In the genomic region with DNA sequence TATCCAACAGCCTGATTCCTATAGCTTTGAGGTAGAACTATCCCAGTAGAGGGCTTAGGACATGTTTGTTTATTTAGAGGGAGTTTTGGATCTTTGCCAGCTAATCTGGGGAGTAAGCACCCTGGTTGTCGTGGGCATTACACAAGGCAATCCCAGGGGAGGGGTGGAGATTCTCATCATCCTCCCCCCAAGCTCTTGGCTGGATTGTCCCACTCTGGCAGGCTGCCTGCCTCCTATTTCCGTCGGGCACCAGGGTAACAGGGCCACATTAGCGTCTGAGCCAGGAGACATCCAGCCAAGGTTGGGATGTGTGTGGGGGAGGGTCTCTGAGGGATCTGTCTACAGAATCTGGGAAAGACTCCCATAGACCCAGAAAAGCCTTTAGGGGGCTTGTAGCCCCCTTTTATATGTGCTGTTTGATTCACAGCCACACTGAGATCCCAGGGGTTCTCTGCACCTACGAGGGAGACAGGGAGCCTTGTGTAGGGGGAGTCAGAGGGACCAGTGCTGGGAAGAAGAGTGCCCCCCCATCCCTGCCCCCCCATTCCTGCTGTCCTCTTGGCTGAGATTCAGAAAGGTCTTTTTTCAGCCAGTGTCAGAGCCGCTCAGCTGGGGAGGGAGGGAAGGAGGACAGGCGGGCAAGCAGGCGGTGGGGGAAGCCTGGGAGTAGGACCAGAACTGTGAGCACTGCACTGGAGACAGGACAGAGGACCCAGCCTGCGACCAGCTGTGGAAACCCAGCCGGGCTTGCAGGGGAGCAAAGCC, we compare ENCODE assay signal across 8 mouse cellular contexts. TPM values are rescaled to one million over a fixed set of nuclear protein-coding genes. Genes with fewer than 3 reads are reported as not detected.
DNase-seq lines count a peak whose midpoint lies in the region; ATAC-seq and TF ChIP-seq lines count a peak whose summit lies in the region.

No protein-coding gene starts in this region.

- H3K9me3 ChIP-seq in embryonic facial prominence, embryonic 13.5 days = no peaks in the 10 kb centered on the region
- no peaks in the 10 kb centered on the region for H3K9me3 ChIP-seq in heart, embryonic 11.5 days (replicated peaks; ENCODE audit: control insufficient read depth, low read length)
- H3K9me3 ChIP-seq in limb, embryonic 14.5 days (ENCODE audit: control insufficient read depth, low read length) = no peaks in the 10 kb centered on the region
- H3K9me3 ChIP-seq in neural tube, embryonic 12.5 days = no peaks in the 10 kb centered on the region

- H3K27me3 ChIP-seq in embryonic facial prominence, embryonic 13.5 days = no peaks in the 10 kb centered on the region
- 0 out of 2 replicates have a peak, but pooled peaks cover 3% of the 10 kb centered on the region for H3K27me3 ChIP-seq in heart, embryonic 11.5 days (ENCODE audit: control insufficient read depth, insufficient read depth, low read length)
- no peaks in the 10 kb centered on the region for H3K27me3 ChIP-seq in limb, embryonic 14.5 days (ENCODE audit: control insufficient read depth, insufficient read depth, low read length)
- H3K27me3 ChIP-seq in neural tube, embryonic 12.5 days (replicated peaks) = no peaks in the 10 kb centered on the region

- 15% methylated on average over 10 of the region's 10 CpGs for WGBS in embryonic facial prominence, embryonic 13.5 days
- WGBS in heart, embryonic 11.5 days (ENCODE audit: insufficient replicate concordance) = 27% methylated on average over 10 of the region's 10 CpGs
- 22% methylated on average over 10 of the region's 10 CpGs for WGBS in limb, embryonic 14.5 days
- 25% methylated on average over 10 of the region's 10 CpGs for WGBS in neural tube, embryonic 12.5 days

- ATAC-seq in embryonic facial prominence, embryonic 13.5 days (ENCODE audit: insufficient number of reproducible peaks, insufficient read depth, low FRiP score, low TSS enrichment, low read depth) = no peak
- no peak for ATAC-seq in heart, embryonic 11.5 days (replicated peaks; ENCODE audit: insufficient number of reproducible peaks, low FRiP score, low TSS enrichment)
- ATAC-seq in limb, embryonic 14.5 days (ENCODE audit: low FRiP score, low read depth) = 0 out of 2 replicates have a peak, but pooled peaks have one; percentile 34
- ATAC-seq in neural tube, embryonic 12.5 days (ENCODE audit: low FRiP score, low read depth) = peak; percentile 70

- peaks cover 13% of the 10 kb centered on the region for H3K36me3 ChIP-seq in embryonic facial prominence, embryonic 13.5 days
- no peaks in the 10 kb centered on the region for H3K36me3 ChIP-seq in heart, embryonic 11.5 days (ENCODE audit: control insufficient read depth, insufficient read depth, low read length)
- H3K36me3 ChIP-seq in limb, embryonic 14.5 days (ENCODE audit: control insufficient read depth, insufficient read depth, low read length) = peaks cover 16% of the 10 kb centered on the region
- H3K36me3 ChIP-seq in neural tube, embryonic 12.5 days = peaks cover 2% of the 10 kb centered on the region

- peak overlapping the region; percentile 46; the same call in 1 of the 2 replicates for H3K9ac ChIP-seq in embryonic facial prominence, embryonic 13.5 days
- H3K9ac ChIP-seq in heart, embryonic 11.5 days (ENCODE audit: low read depth, low read length) = peak overlapping the region; percentile 50; the same call in 1 of the 2 replicates
- peak overlapping the region; percentile 18; the same call in 1 of the 2 replicates for H3K9ac ChIP-seq in limb, embryonic 14.5 days (ENCODE audit: low read depth, low read length, severe bottlenecking)
- H3K9ac ChIP-seq in neural tube, embryonic 12.5 days = peak overlapping the region; percentile 30

- peaks cover 63% of the 10 kb centered on the region for H3K4me1 ChIP-seq in embryonic facial prominence, embryonic 13.5 days
- peaks cover 71% of the 10 kb centered on the region for H3K4me1 ChIP-seq in heart, embryonic 11.5 days (ENCODE audit: control insufficient read depth, insufficient read depth, low read length)
- peaks cover 50% of the 10 kb centered on the region for H3K4me1 ChIP-seq in limb, embryonic 14.5 days (ENCODE audit: control insufficient read depth, insufficient read depth, low read length)
- peaks cover 57% of the 10 kb centered on the region for H3K4me1 ChIP-seq in neural tube, embryonic 12.5 days

- H3K4me2 ChIP-seq in embryonic facial prominence, embryonic 13.5 days = peak overlapping the region; percentile 30
- H3K4me2 ChIP-seq in heart, embryonic 11.5 days = peak overlapping the region; percentile 37
- peak overlapping the region; percentile 18 for H3K4me2 ChIP-seq in limb, embryonic 14.5 days (replicated peaks; ENCODE audit: low read depth, low read length, severe bottlenecking)
- H3K4me2 ChIP-seq in neural tube, embryonic 12.5 days (replicated peaks) = peak overlapping the region; percentile 45

- no peak overlapping the region for H3K4me3 ChIP-seq in embryonic facial prominence, embryonic 13.5 days
- no peak overlapping the region for H3K4me3 ChIP-seq in heart, embryonic 11.5 days (ENCODE audit: low read depth, low read length)
- no peak overlapping the region for H3K4me3 ChIP-seq in limb, embryonic 14.5 days (replicated peaks; ENCODE audit: low read length)
- no peak overlapping the region for H3K4me3 ChIP-seq in neural tube, embryonic 12.5 days

- peak overlapping the region; percentile 79 for H3K27ac ChIP-seq in embryonic facial prominence, embryonic 13.5 days
- H3K27ac ChIP-seq in heart, embryonic 11.5 days (ENCODE audit: low read depth, low read length) = peak overlapping the region; percentile 60
- peak overlapping the region; percentile 68; the same call in 1 of the 2 replicates for H3K27ac ChIP-seq in limb, embryonic 14.5 days (replicated peaks; ENCODE audit: low read depth, low read length)
- H3K27ac ChIP-seq in neural tube, embryonic 12.5 days = peak overlapping the region; percentile 50

- no peak for TF ChIP-seq POLR2A in limb, embryonic 14.5 days (IDR thresholded peaks at IDR 0.05; ENCODE audit: borderline replicate concordance, extremely low read depth, insufficient read depth, insufficient read length)

- DNase-seq in thymus, postnatal 14 days = peak; percentile 33
- DNase-seq in thymus, postnatal 10 days (ENCODE audit: low spot score in 2 of 2) = no peak
- DNase-seq in kidney, adult 9 months = peak; percentile 52
- DNase-seq in limb, embryonic 14.5 days (ENCODE audit: low spot score) = no peak
- no peak for DNase-seq in yolk sac, embryonic 10.5 days (ENCODE audit: low spot score)

RNA-seq across cellular contexts. Expression of a gene that starts 17.1 kb away (rescaled TPM):
- 12.7 and 13.3 TPM in 2 replicates for polyA plus RNA-seq in embryonic facial prominence, embryonic 13.5 days (2015; fragmentation: Nextera tagmentation; extraction: Ambion mirVana)
- polyA plus RNA-seq in heart, embryonic 11.5 days (2014; fragmentation: Nextera tagmentation; extraction: Ambion mirVana) = 6.9 and 7.8 TPM in 2 replicates
- 98.1 and 141 TPM in 2 replicates for polyA plus RNA-seq in limb, embryonic 14.5 days (2012; rRNA removed)
- 16.0 and 17.6 TPM in 2 replicates for polyA plus RNA-seq in limb, embryonic 14.5 days (2014; fragmentation: Nextera tagmentation; extraction: Ambion mirVana)
- polyA plus RNA-seq in neural tube, embryonic 12.5 days (2016; fragmentation: Nextera tagmentation; extraction: Ambion mirVana) = 12.5 and 12.9 TPM in 2 replicates

RNA-seq across cellular contexts. Expression of a gene that starts 52.0 kb away (rescaled TPM):
- polyA plus RNA-seq in embryonic facial prominence, embryonic 13.5 days (2015; fragmentation: Nextera tagmentation; extraction: Ambion mirVana) = 20.8 and 21.4 TPM in 2 replicates
- 66.7 and 69.2 TPM in 2 replicates for polyA plus RNA-seq in heart, embryonic 11.5 days (2014; fragmentation: Nextera tagmentation; extraction: Ambion mirVana)
- 28.6 and 33.6 TPM in 2 replicates for polyA plus RNA-seq in limb, embryonic 14.5 days (2012; rRNA removed)
- 33.4 and 33.8 TPM in 2 replicates for polyA plus RNA-seq in limb, embryonic 14.5 days (2014; fragmentation: Nextera tagmentation; extraction: Ambion mirVana)
- 48.6 and 48.8 TPM in 2 replicates for polyA plus RNA-seq in neural tube, embryonic 12.5 days (2016; fragmentation: Nextera tagmentation; extraction: Ambion mirVana)

Comparison
In these comparisons a context has a peak if more than half of its experiments do, and no peak if none do; other contexts are left out.
1. DNase-seq: peak in thymus, postnatal 14 days (single experiment) and kidney, adult 9 months (single experiment); none in thymus, postnatal 10 days (0 of 2), limb, embryonic 14.5 days (single experiment) and yolk sac, embryonic 10.5 days (single experiment).
2. ATAC-seq: peak in limb, embryonic 14.5 days (single experiment) and neural tube, embryonic 12.5 days (single experiment); none in embryonic facial prominence, embryonic 13.5 days (single experiment) and heart, embryonic 11.5 days (single experiment).
3. Peak in every context shown above with its lines, with median percentiles within 50 percentile points of each other: H3K27ac ChIP-seq, H3K4me2 ChIP-seq and H3K9ac ChIP-seq.